Mouse (Mus musculus) megakaryocyte progenitor cell, adult 5-6 weeks (primary cell): ENCODE results near the gene Fst. TPM values are rescaled to one million over a fixed set of nuclear protein-coding genes. Genes with fewer than 3 reads are reported as not detected.

ENCODE experiments used
- ATAC-seq: replicated peaks from 2 replicates; pipeline ENCODE4 v1.8.0; 2016; ENCODE audit warnings: mild to moderate bottlenecking, moderate TSS enrichment, inconsistent platforms; ENCODE audit not compliant: poor library complexity
- total RNA-seq, 2 experiments: library from RNA; stranded (forward) in 1 of 2; stranded (reverse) in 1 of 2; fragments of 157-497, 149-512 nt in 1 of 2; fragments of 200-1000 nt in 1 of 2; gene quantifications; 2 replicates each; pipeline versions ENCODE4 v1.2.3 to v1.2.4; 2015 to 2017

Gene Fst
- 0.07 and 0.46 TPM in 2 replicates for total RNA-seq (2015)
- total RNA-seq (2017): 0.04 TPM in 1 of 2 replicates, not detected in the other

GRCm38 (mm10) chr13:114458886-114459700, at the start of gene Fst:
Gene Fst, minus strand, starts transcription at chr13:114458951.
- ATAC-seq: no peak

DNA sequence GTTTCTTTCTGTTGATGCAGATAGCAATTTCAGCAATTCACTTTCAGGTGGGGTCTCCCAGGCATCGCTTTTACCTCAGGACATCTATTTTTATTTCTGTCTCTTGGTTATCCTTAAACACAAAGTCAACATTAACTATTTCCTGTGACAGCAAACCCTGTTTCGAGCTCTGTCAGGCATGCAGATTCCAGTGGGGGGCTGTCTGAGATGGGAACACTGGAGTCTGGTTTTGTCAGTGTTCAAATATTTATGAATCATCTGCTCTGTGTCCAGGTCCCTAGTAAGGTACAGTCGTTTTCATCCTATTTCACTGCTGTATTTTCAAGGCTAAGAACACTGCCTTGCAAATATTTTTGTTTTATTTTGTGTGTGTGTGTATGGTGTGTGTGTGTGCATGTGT, 35.1 kb upstream of the Fst start:
- no peak for ATAC-seq

DNA sequence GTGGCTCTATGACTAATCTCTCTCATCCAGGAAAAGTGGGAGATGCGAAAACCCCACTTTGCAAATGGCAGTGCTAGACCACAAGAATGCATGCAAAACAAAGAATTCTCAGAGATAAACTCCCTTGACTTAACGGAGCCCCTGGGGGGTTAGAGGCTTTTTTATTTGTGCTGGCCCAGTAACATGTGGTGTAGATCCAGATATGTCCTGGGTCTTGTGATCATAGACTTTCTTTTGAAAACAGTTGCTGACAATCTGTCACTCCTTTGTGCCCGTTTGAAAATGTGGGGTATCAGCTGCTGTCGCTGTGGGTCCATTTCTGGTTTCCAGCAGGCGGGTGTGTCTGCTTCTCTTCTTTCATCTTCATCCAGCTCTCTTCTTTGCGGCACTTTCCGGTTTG, 29.4 kb upstream of the Fst start:
- ATAC-seq: no peak

DNA sequence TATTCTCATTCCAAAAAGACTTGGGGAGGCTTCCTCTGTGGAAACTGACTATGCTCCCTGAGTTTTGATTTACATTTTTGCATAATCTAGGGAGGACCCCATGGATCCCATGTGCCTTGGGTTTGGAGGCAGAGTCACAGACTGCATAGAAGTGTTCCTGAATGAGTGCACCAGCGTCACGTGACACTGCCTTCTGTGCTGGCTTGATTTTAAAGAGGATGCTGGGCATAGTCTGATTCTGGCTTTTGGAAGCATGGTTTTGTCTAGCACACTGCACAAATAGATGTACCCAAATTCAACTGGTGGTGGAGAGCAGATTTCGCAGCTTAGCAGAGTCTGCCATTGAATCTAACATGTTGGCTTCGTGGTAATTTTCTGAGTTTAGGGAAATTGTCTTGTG, 19.6 kb upstream of the Fst start:
- ATAC-seq: no peak

DNA sequence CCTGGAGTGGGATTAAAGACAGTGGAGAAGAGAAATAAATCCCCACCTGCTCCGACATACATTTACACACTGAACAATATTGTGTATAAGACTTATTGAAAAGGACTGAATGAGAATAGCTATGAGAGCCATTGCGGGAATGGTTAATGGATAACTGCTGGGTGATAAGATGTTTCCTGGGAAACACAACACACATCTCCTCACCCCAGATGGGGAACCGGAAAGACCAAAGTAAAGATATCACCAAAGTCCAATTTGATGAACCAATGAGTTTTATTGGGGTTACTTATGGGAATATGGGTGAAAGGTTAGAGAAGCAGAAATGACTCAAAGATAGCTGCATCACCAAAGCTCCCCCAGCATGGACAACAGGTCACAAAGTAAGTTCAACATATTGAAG, 11.2 kb upstream of the Fst start:
- no peak for ATAC-seq

GRCm38 (mm10) chr13:114466269-114466919, 7.6 kb upstream of the Fst start:
- peak; percentile 76 for ATAC-seq

- ATAC-seq: no peak
These were observed 6.6 kb upstream of the Fst start for GRCm38 (mm10) chr13:114465387-114465786.

GRCm38 (mm10) chr13:114464824-114465223, 6.1 kb upstream of the Fst start:
- no peak for ATAC-seq

DNA sequence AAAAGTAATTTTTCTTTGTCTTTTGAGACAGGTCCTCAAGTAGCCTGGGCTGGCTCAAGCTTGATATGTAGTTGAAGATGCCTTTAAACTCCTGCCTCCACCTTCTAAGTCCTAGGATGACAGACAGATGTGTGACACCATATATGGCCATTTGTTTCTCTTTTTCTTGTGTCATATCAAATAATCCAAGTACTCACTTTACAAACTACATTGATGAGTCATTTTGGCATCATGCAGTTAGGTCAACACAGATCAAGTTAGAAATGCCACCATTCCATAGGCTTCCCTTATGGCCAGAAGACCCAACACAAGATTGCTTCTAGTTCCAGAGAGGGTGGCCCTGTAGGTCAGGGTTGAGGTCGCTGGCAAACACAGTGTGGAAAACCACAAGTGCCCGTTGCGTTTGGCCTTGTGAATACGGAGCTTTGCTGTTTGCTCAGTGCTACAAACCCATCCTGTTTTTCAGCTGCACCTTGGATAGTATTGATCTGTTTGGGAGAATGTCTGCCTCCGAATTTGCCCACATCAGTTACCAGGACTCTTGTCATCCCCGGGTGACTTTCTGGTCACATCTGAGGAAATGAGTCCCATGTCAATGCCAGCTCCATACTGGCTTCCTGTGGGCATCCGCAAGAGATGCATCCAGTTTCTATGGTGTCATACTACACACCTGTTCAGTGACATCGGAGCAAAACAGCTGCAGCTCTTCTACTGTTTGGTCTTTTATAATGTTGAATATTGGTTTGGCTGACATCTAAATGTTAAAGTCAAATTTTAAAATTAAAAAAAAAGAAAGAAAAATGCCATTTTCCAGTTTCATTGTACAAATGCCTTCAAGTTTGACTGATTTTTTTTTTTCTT, 4.0 kb upstream of the Fst start:
- ATAC-seq: no peak

DNA sequence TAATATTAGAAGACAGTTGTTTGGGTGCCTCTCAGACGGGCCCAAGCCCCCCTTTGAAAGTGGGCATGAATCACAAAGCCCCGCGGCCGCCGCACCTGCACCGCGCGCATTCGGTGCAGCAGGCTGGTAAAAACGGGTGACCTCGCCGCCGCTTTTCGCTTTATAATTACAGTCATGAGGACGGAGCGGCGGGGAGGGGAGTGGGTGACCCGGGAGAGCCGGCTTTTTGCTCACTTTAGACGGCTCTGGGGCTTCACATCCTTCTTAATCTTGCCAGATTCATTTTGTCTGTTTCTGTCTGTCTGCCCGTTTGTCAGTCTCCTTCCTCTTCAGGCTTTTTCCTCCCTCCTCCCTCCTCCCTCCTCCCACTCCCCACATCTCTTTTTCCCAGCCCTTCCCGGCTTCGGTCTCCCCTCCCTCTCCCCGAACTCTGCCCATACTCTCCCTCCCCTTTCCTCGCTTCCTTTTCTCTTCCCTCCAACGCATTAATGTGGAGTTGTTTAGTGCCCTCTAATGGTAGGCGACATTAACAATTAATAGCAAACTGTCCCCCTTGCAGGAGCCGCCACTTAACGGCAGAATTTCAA, 1.6 kb upstream of the Fst start:
- peak; percentile 58 for ATAC-seq

DNA sequence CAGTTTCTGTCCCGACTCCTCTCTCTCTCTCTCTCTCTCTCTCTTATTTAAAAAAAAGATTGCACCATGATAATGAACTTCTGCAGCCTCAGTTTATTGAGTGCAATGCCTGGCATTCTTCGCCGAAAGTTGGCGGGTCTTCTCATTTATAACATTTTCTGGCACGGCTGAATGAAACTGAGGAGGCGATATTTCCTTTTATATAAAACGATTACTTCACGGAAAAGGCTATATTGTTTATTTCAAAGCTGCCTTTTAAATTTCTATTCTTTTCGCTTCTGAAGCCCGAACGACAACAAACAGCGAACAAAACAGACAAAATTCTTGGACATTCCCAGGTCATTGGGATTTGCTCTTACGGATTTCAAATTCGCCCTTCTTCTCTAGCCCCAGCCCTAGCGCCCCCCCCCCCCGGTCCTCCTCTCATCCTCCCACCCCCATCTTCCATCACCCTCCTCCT, 980 bp upstream of the Fst start:
- no peak for ATAC-seq

- ATAC-seq: peak; percentile 41
These were observed 363 bp downstream of the Fst start for GRCm38 (mm10) chr13:114458291-114458885.

DNA sequence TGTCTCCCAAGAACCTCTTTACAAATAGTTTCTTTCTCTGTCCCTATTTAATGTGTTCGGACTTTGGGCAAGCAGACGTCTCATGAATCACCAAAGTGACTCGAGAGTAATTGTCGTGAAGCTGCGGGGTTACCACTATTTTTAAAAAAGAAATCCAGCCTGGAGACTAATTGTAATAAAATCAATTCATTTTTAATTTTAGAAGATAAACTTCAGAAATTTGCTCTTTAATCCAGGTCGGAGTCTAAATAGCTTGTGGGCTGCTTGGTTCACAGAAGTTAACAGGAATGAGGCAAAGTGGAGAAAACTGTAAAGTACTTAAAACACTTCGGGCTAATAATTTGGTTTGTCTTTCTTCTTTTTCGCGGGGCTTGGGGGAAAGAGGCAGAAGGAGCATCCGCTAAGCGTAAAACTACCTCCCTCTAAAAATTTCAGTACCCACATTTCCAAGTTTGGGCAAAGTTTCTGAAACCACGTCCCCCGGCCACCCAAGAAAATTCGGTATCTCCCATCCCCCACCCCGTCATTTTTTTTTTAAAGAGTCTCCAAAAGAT, 1.1 kb downstream of the Fst start:
- ATAC-seq: no peak

DNA sequence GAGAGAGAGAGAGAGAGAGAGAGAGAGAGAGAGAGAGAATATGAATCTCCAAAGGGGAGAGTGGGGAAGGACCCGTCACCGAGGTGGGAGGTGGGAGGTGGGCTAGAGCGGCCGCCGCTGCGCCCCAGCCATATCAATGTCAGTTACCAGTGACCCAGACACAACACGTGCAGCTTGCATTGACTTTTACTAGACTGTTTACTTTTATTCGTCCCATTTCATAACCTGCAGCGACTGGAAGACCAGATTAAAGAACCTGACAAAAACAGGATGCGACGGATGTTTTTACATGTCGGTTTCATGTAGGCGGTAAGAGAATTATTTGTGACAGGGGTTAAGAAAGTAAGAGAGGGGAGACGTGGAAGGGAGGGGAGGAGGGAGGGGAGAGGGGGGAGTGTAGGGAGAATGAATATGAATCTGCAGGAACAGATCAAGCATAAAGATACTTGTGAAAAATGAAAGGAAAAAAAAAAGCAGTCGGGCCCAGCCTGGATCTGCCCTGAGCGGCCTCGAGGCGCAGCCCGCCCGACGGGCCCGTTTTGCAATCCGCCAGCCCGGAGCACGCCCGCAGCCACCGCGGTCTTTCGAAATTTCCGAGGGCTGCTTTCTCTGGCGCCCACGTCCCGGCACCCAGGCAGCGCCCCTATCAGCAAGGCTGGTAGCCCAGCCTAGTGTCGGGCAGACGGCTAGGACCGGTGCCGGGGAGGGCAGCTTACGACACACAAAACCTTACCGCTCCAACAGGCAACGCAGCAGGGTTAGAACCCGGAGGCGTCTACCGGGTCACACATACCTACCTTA, 1.8 kb downstream of the Fst start:
- peak; percentile 81 for ATAC-seq

DNA sequence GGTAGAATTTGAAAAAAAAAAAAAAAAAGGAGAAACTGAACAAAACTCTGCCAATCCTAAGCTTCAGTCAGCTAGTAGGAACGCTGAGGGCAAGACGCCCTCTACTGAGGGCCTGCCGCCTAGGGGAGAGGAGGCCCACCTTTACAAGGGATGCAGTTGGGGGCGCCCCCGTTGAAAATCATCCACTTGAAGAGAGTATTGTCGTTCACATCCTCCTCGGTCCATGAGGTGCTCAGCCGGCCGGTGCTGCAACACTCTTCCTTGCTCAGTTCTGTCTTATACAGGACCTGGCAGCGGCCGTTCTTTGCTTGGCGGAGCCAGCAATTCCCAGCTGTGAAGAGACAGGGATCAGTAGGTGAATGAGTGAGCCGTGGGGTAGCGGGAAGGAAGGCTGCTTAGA, 2.5 kb downstream of the Fst start:
- peak; percentile 14; the same call in 1 of the 2 replicates for ATAC-seq

DNA sequence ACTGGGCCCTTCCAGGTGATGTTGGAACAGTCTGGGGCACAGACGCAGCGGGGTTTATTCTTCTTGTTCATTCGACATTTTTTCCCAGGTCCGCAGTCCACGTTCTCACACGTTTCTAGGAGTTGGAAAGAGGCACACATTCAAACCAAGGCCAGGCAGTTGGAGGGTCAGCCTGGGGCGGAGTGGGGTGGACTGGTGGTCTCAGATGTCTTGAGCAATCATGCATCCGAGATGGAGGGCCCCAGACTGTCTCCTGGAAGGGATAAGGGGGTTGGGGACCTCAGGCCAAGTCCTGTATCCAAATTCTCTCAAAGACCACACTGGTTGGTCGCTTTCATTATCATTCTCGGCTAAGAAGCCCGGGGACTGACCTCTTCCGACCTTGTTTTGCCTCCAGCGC, 3.0 kb downstream of the Fst start:
- ATAC-seq: no peak

- ATAC-seq: no peak
These were observed 11.5 kb downstream of the Fst start for GRCm38 (mm10) chr13:114447213-114447612.

- no peak for ATAC-seq
These were observed 26.3 kb downstream of the Fst start for GRCm38 (mm10) chr13:114432491-114432890.

- no peak for ATAC-seq
These were observed 33.5 kb downstream of the Fst start for GRCm38 (mm10) chr13:114425230-114425629.
